28 mouse cellular contexts compared by ENCODE assay signal in the genomic region with DNA sequence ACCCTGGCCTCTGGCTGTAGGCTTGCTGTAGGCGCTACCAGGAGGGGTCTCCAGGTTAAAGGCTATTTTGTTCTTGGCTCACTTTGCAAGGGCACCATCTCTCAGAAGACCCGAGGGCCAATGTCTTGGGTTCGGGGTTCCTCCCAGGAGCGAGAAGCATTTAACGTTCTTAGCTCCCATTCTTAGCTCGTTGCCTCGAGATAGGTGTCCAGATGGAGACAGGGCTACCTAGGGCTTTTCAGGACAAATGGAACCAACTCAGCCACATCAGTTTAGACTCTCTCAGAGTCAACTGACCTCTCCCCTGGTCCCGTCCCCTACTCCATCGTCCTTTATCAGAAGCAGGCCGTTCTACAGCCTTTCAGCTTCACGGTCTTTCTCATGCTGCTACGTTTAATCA. TPM values are rescaled to one million over a fixed set of nuclear protein-coding genes. Genes with fewer than 3 reads are reported as not detected.
DNase-seq lines count a peak whose midpoint lies in the region; TF ChIP-seq lines count a peak whose summit lies in the region.
"Had no signal": no experiment of that assay in that cellular context is flagged by ENCODE, and none has a peak within 500 bp of the region (broad histone marks: within the 10 kb centered on the region; RNA-seq: fewer than 3 reads in every experiment).

No protein-coding gene starts in this region.

- no peak overlapping the region for H3K4me3 ChIP-seq in gastrocnemius, adult 2 months
- no peak overlapping the region for H3K4me3 ChIP-seq in left cerebral cortex, adult 2 months
- H3K4me3 ChIP-seq: embryonic facial prominence, embryonic 12.5 days; hindbrain, embryonic 15.5 days; kidney, embryonic 15.5 days; limb, embryonic 10.5 days; limb, embryonic 15.5 days; liver, embryonic 13.5 days; megakaryocyte, embryonic 14.5 days had no signal

- DNase-seq in cerebellum, adult 9-10 months: peak; percentile 65
- DNase-seq in cerebellum, adult 11 months: no peak
- DNase-seq in gastrocnemius, adult 2 months: no peak
- DNase-seq in gastrocnemius, adult 18-20 months (ENCODE audit: low spot score): no peak
- no peak for DNase-seq in left cerebral cortex, adult 2 months (ENCODE audit: extremely low spot score in 1 of 2, low spot score in 2 of 2)
- DNase-seq in left cerebral cortex, postnatal 4 days: no peak
- DNase-seq in Muller cell, postnatal 12 days (ENCODE audit: inconsistent ontology term): no peak
- DNase-seq: adrenal gland, postnatal 10 days; embryo, embryonic 11 days; gastrocnemius, postnatal 14 days; heart, postnatal 14 days; kidney, adult 18-20 months; liver, embryonic 13.5 days; lung, adult 18-20 months; lung, postnatal 4 days; midbrain, embryonic 14.5 days; right cerebral cortex, postnatal 4 days; thymus, adult 18-20 months; thymus, postnatal 25 days had no signal

- intact Hi-C loops in gastrocnemius, adult 2 months (cut with DNase I): no loop called here
- intact Hi-C loops in left cerebral cortex, adult 2 months (cut with DNase I): no loop called here
- intact Hi-C loops in left cerebral cortex, postnatal 4 days (cut with DNase I): no loop called here

- H3K27ac ChIP-seq in gastrocnemius, adult 2 months: peak overlapping the region; percentile 51
- H3K27ac ChIP-seq in left cerebral cortex, adult 2 months: peak overlapping the region; percentile 81
- H3K27ac ChIP-seq: embryonic facial prominence, embryonic 12.5 days; hindbrain, embryonic 15.5 days; kidney, embryonic 15.5 days; limb, embryonic 10.5 days; limb, embryonic 15.5 days; liver, embryonic 13.5 days had no signal

- no peak for TF ChIP-seq CTCF in gastrocnemius, adult 2 months (IDR thresholded peaks at IDR 0.05)
- no peak for TF ChIP-seq CTCF in left cerebral cortex, adult 2 months (IDR thresholded peaks at IDR 0.05)

RNA-seq across cellular contexts. Expression of a gene that starts 31.7 kb away (rescaled TPM):
- total RNA-seq in gastrocnemius, adult 2 months (2021): 100 to 1,000 TPM; 109 to 121 TPM
- 100 to 1,000 TPM; 121 to 133 TPM for total RNA-seq in gastrocnemius, adult 18-20 months (2021)
- total RNA-seq in left cerebral cortex, adult 2 months (2021): 10 to 100 TPM; 41.0 to 45.4 TPM
- total RNA-seq in left cerebral cortex, postnatal 4 days (2021): 10 to 100 TPM; 11.8 to 12.8 TPM
- total RNA-seq: G1E; granulocyte monocyte progenitor cell, adult 5-6 weeks; monocyte, adult 5-6 weeks had no signal

RNA-seq across cellular contexts. Expression of a gene that starts 47.6 kb away (rescaled TPM):
- total RNA-seq in gastrocnemius, adult 2 months (2021): 1 to 10 TPM; 2.4 to 4.2 TPM
- 1 to 10 TPM; 3.3 to 5.9 TPM for total RNA-seq in gastrocnemius, adult 18-20 months (2021)
- 10 to 100 TPM; 38.6 to 43.8 TPM for total RNA-seq in left cerebral cortex, adult 2 months (2021)
- total RNA-seq in left cerebral cortex, postnatal 4 days (2021): 10 to 100 TPM; 18.2 to 23.1 TPM
- total RNA-seq: granulocyte monocyte progenitor cell, adult 5-6 weeks; monocyte, adult 5-6 weeks had no signal
